Mouse (Mus musculus): ENCODE measurements around the gene Zfp300.
A peak's percentile ranks its signal among the peaks of the same experiment; 100 is the strongest.

Gene Zfp300

DNA sequence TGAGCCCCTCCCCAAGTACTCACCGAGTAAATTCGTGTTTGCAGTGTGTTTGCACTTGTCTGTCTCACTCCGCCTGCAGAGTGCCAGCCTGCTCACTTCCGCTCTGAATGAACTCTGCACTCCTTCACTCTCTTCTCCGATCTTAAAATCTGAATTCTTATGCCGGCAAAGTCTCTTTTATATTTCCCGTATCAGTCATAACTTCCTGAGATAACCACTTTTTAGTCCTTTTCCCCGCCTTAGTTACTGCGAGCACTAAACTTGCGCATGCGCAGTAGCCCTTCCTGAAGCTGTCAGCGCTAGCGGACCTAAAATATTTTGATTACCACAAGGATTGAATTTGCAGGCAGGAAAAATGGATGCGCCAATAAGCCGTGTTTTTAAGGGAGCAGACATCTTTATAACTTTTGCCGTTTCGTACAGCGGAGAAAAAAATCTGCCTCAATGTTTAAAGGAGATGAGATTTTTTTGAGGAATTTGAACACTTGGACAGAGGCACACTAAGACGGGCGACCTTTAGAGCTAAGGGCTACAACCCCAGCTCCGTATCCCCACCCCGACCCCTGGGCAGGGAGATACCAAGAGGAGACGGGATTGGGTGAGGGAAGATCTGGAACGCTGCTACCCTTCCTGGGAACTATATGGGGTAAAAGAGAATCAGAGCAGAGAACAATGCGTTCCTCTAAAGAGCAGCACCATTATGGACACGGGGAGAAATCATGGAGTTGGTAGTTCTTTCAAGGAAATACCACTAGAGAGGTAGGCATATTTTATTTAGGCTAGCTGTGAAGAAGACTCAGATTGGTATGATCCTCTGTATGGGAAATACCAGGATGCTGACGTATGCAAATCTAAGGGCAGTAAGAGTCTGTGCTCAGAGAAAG lies at the start of gene Zfp300:
Zfp300 (minus strand) TSS at position 545 of the 884 bp plus-strand sequence.
- peak; percentile 57 for DNase-seq

DNA sequence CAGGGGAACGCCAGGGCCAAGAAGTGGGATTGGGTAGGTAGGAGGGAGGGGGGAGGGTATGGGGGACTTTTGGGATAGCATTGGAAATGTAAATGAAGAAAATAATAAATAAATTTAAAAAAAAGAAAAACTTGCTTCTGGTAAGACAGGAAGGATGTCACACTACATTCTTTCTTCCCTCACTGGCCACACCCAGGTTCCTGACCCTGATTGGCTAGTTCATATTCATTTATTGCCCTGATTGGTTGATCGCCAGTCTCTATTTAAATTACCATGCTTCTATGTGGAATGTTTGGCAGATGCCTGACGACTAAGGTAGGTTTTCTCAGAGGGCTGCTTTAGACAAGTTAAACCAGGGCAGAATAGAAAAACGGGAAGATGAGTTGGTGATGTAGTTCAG lies 26.2 kb upstream of the Zfp300 start, which contains the start of gene Ssxa1:
Ssxa1 (plus strand) TSS at position 301 of the 400 bp plus-strand sequence.
- no peak for DNase-seq

DNA sequence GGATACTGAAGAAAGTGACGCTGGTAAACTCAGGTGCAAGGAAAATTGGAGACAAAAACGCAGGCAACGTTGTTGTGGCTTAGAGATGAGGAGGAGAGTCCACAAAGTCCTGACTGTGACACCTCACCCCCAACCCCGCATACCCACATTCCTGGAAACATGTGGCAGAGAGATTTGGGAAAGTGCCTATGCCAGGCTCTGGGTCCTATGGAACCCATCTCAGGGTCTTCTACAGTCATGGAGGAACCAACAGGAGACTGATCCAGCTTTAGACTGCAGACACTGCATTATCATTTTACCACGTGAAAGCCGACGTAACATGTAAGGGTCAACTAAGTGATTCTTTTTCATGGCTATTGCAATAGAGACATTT lies 526 bp upstream of the Zfp300 start:
- DNase-seq: no peak

DNA sequence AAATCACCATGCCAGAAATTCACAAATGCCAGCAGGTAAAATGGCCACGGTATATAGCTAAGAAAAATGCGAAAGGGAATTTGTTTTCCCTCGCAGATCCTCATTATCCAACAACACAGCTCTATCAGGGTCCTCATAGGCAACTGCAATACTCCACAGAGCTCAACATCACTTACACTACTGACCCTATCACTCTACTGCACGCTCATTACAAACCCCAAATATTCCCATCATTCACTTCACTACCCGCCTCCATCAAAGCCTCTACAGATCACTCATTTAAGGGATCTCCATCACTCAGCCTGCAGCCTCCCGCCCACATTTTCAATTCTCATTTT lies 713 bp downstream of the Zfp300 start:
- DNase-seq: no peak

DNA sequence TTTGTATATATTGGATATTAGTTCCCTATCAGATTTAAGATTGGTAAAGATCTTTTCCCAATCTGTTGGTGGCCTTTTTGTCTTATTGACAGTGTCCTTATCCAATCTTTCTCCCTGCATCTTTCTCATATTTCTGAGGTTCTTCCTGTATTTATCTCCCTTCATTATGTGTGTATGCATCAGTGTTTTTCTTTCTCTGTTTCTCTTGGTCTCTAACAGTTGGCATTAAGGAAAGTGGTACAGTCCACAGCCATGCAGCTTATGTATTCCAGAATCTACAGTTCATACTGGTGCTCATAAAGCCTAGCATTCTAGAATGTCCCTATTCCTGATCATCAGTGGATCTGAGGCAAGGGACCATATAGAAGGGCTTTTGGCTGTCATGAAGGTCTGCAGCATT lies 21.2 kb downstream of the Zfp300 start, which contains the start of gene Spaca5:
Spaca5 (plus strand) TSS at position 301 of the 400 bp plus-strand sequence.
- no peak for DNase-seq

DNA sequence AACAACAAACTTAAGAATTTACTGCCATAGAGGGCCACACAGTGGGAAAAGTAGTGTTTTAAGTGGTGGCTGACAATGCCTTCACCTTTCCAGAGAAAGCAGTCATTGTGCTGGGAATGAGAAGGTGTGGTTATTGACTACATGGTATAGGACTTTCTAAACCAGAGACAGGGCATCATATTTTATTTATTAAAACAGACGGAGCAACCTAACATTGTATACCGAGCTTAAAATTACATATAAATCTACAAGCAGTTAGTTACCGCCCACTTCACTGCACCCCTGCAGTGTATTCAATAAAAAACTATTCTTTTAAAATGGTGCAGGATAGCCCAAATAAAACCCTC lies 26.8 kb downstream of the Zfp300 start:
- DNase-seq: no peak

DNA sequence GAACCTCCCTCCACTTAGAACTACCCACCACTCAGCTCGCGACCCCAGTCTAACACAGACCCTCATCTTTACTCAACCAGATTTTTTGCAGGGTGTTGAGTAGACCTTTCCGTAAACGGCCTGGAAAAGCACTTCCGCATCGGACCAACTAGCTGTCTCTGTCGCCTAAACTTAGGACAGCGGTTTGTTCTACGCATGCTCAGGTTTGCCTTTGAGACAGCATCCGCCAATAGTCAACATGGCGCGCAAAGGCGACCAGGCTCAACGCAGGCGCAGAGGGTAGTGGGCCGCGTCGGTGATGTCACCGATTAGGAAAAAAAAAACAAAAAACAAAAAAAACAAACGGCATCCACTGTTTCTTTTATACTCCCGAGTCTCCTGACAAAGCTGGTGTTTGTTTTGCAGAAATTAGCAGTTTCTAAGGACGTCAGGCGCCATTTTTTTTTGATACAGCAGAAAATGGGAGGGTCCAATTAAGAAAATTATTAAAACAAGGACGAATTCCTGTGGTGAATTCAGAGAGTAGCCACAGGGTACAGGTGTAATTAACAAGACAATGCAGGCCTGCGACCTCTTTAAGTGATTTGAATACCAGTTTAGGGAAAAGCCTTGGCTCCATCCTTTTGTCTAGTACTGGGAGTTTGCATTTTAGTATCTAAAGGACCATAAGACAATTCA lies 27.3 kb downstream of the Zfp300 start, which contains the start of gene Zfp182:
Zfp182 (minus strand) TSS at position 451 of the 678 bp plus-strand sequence.
- peak; percentile 76 for DNase-seq

DNA sequence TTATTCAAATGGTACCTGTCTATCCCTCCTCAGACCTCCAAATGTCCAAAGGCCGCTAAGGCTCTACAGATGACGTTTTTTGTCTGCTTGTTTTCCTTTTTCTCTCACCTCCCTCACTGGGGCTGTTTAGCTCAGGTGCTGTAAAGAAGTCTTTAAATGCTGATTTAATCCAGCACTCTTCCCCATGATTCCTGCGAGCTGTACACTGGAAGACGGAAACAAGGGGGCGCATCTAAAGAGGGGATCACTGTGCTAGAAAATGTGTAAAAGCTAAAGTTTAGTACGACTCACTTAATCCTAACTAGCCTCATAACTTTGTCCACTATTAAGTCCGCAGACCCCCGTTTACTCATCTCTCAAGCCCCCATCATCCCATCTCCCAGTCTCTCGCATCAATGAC lies 27.9 kb downstream of the Zfp300 start:
- DNase-seq: no peak

Measured in thymus, postnatal 25 days (tissue).